Mouse (Mus musculus) myocyte (in vitro differentiated cells): ENCODE measurements at regions not wholly inside any gene's neighbourhood (a gene's known extent, or its start where the extent isn't known, plus 50 kb on each side); places are given as distances from the start of the nearest gene placed in this dataset.

Source experiments
- H3K27me3 ChIP-seq: one replicate; pipeline ENCODE4 v1.6.1; 2011; ENCODE audit not compliant: control insufficient read depth, insufficient read depth, insufficient read length
- H3K36me3 ChIP-seq: one replicate; pipeline ENCODE4 v1.6.1; 2011; ENCODE audit not compliant: control insufficient read depth, insufficient read depth
- H3K4me2 ChIP-seq: one replicate; pipeline ENCODE4 v1.6.1; 2011; ENCODE audit warnings: low read depth, control low read depth
- H3K4me3 ChIP-seq: one replicate; pipeline ENCODE4 v1.5.1; 2011; ENCODE audit warnings: mild to moderate bottlenecking, control low read depth, moderate library complexity
- H3K79me2 ChIP-seq: one replicate; pipeline ENCODE4 v1.6.1; 2011; ENCODE audit not compliant: control insufficient read depth, insufficient read depth
- H3ac ChIP-seq: one replicate; pipeline ENCODE4 v1.6.1; 2011; ENCODE audit not compliant: control insufficient read depth, insufficient read length
- CEBPB ChIP-seq: IDR thresholded peaks from 2 replicates; pipeline ENCODE4 v1.6.1; 2011; ENCODE audit warnings: mild to moderate bottlenecking, moderate library complexity; ENCODE audit not compliant: poor library complexity, insufficient read depth, severe bottlenecking
- E2F4 ChIP-seq: IDR thresholded peaks from one replicate; pipeline ENCODE4 v1.6.1; 2011; ENCODE audit warnings: mild to moderate bottlenecking, control low read depth, moderate library complexity; ENCODE audit not compliant: insufficient read depth
- MAX ChIP-seq: IDR thresholded peaks from one replicate; pipeline ENCODE4 v1.6.1; 2011; ENCODE audit warnings: low read depth, mild to moderate bottlenecking, control low read depth
- MYOD1 ChIP-seq, 3 experiments: IDR thresholded peaks; one replicate each; pipeline ENCODE4 v1.6.1; 2011; ENCODE audit warnings: control low read depth in 2 of 3, low read depth in 2 of 3, mild to moderate bottlenecking in 2 of 3, moderate library complexity in 1 of 3; ENCODE audit not compliant: insufficient read length in 2 of 3, control insufficient read depth in 1 of 3
- MYOG ChIP-seq, 3 experiments: IDR thresholded peaks; one replicate each; pipeline ENCODE4 v1.6.1; 2011; ENCODE audit warnings: control low read depth in 2 of 3, low read depth in 2 of 3, mild to moderate bottlenecking in 2 of 3; ENCODE audit not compliant: insufficient read length in 2 of 3, control insufficient read depth in 1 of 3, insufficient read depth in 1 of 3
- POLR2A ChIP-seq: IDR thresholded peaks from one replicate; pipeline ENCODE4 v1.6.1; 2011; ENCODE audit warnings: low read depth, mild to moderate bottlenecking, control low read depth, moderate library complexity; ENCODE audit not compliant: insufficient read length
- POLR2AphosphoS2 ChIP-seq: IDR thresholded peaks from one replicate; pipeline ENCODE4 v1.6.1; 2011; ENCODE audit warnings: low read depth, control low read depth; ENCODE audit not compliant: insufficient read length
- REST ChIP-seq: IDR thresholded peaks from one replicate; pipeline ENCODE4 v1.6.1; 2011; ENCODE audit warnings: mild to moderate bottlenecking, control low read depth, moderate library complexity; ENCODE audit not compliant: insufficient read depth, insufficient read length
- SRF ChIP-seq: IDR thresholded peaks from one replicate; pipeline ENCODE4 v1.6.1; 2011; ENCODE audit warnings: low read depth; ENCODE audit not compliant: control insufficient read depth, insufficient read length
- TCF12 ChIP-seq: IDR thresholded peaks from one replicate; pipeline ENCODE4 v1.6.1; 2011; ENCODE audit warnings: mild to moderate bottlenecking, control low read depth; ENCODE audit not compliant: poor library complexity, insufficient read depth, severe bottlenecking
- TCF3 ChIP-seq: IDR thresholded peaks from one replicate; pipeline ENCODE4 v1.6.1; 2011; ENCODE audit warnings: low read depth, control low read depth; ENCODE audit not compliant: insufficient read length
- USF1 ChIP-seq: IDR thresholded peaks from one replicate; pipeline ENCODE4 v1.6.1; 2011; ENCODE audit warnings: low read depth, mild to moderate bottlenecking, control low read depth, moderate library complexity

DNA sequence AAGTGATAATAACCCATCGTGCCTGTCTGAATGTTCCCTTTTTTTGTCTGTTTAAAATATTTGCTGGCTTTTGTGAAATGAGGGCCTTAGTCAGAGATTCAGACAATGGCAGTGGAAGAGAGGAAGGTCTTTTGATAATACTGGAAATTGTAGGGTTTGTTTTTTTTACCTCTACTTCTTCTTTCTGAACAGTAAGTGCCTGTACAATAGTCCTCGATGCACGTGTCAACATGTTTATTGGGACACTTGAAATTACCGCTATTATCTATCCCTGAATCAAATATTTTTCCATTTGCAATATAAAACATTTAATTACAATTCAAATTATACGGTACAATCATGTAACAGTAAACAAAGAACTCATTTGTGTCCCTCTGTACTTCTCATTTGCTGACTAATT, 733.5 kb downstream of the Fam19a2 start:
- Histone ChIP-seq H3K4me2 (no peak overlapping the region), H3ac (no peak overlapping the region), H3K79me2 (no peaks in the 10 kb centered on the region), H3K36me3 (no peaks in the 10 kb centered on the region), H3K4me3 (no peak overlapping the region), H3K27me3 (no peaks in the 10 kb centered on the region)
- TF ChIP-seq MYOG (IDR thresholded peaks at IDR 0.05; ENCODE audit: control insufficient read depth in 1 of 3, insufficient read depth in 1 of 3, insufficient read length in 2 of 3, low read depth in 2 of 3): no peak
- no peak for TF ChIP-seq POLR2AphosphoS2
- TF ChIP-seq SRF: no peak
- TF ChIP-seq CEBPB: no peak
- no peak for TF ChIP-seq MYOD1 (IDR thresholded peaks at IDR 0.05; ENCODE audit: control insufficient read depth in 1 of 3, insufficient read length in 2 of 3, low read depth in 2 of 3)
- TF ChIP-seq TCF3: no peak
- no peak for TF ChIP-seq POLR2A
- no peak for TF ChIP-seq MAX
- no peak for TF ChIP-seq USF1
- no peak for TF ChIP-seq TCF12
- no peak for TF ChIP-seq REST
- no peak for TF ChIP-seq E2F4

DNA sequence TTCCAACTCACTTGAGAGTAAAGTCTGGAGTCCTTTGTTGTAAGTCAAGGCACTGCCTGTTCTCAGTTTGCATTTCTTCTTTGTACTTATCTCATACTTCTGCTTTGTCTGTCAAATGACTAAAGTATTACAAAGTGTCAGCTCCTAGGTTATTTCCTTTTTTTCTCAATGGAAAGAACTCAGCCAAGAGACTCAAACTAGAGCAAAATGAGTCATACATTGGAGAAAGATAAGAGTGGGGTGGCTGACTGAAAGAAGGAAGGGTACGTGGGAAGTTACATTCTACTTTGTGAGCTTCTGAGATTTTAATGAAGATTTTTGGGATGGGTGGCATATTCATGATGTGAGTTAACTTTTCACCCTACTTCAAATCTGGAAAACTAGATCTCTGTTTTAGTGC, 735.2 kb downstream of the Fam19a2 start:
- Histone ChIP-seq H3K4me3 (no peak overlapping the region), H3K79me2 (no peaks in the 10 kb centered on the region), H3K36me3 (no peaks in the 10 kb centered on the region), H3K27me3 (no peaks in the 10 kb centered on the region), H3K4me2 (no peak overlapping the region), H3ac (no peak overlapping the region)
- TF ChIP-seq MAX (no peak), E2F4 (no peak), USF1 (no peak), TCF12 (no peak), CEBPB (no peak), POLR2A (no peak)

DNA sequence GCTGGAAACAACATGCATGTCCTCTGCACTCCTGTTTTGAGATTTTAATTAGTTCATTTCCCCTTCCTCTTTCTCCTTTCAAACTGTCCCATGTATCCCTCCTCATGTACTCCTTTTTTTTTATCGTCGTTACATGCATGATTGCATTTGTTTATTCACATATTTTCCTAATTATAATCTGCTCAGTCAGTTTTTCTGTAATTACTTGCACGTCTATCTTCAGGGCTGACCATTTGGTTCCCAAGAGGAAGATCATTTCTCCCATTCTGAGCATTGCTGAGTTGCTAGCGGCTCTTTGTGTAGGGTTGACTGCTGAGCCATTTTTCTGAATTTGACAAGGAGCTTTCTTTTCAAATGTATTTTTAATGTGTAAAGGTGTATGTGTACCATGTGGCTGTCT, 781.2 kb downstream of the Fam19a2 start:
- no peaks in the 10 kb centered on the region for H3K27me3 ChIP-seq
- no peaks in the 10 kb centered on the region for H3K36me3 ChIP-seq
- no peaks in the 10 kb centered on the region for H3K79me2 ChIP-seq
- H3K4me3 ChIP-seq: no peak overlapping the region
- TF ChIP-seq MYOG (IDR thresholded peaks at IDR 0.05; ENCODE audit: control insufficient read depth in 1 of 3, insufficient read depth in 1 of 3, insufficient read length in 2 of 3, low read depth in 2 of 3) (no peak), POLR2AphosphoS2 (no peak), MAX (no peak), E2F4 (no peak), TCF12 (no peak), REST (no peak), CEBPB (no peak), MYOD1 (IDR thresholded peaks at IDR 0.05; ENCODE audit: control insufficient read depth in 1 of 3, insufficient read length in 2 of 3, low read depth in 2 of 3) (no peak), SRF (no peak), POLR2A (no peak), USF1 (no peak), TCF3 (no peak)
- H3ac ChIP-seq: no peak overlapping the region
- H3K4me2 ChIP-seq: no peak overlapping the region

DNA sequence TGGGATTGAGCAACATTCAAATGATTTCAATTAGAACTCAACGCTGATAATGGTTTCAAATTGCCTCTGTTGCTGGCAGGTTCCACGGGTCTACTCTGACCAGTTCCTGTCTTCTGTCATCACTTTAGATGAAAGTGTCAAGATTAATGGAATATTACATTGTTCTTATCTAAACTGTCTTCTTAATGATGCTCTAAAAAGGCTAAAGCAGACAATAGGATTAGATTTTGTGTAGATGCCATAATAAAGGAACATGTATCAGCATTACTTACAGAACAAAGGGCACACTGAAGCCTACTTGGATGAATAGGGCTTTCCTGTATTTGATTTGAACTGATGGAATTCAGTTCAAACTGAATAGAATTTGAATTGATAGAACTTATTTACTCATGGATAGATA, 782.0 kb downstream of the Fam19a2 start:
- no peak for TF ChIP-seq POLR2AphosphoS2
- no peak for TF ChIP-seq TCF12
- TF ChIP-seq POLR2A: no peak
- TF ChIP-seq TCF3: no peak
- TF ChIP-seq MAX: no peak
- TF ChIP-seq REST: no peak
- no peak for TF ChIP-seq MYOD1 (IDR thresholded peaks at IDR 0.05; ENCODE audit: control insufficient read depth in 1 of 3, insufficient read length in 2 of 3, low read depth in 2 of 3)
- no peak for TF ChIP-seq MYOG (IDR thresholded peaks at IDR 0.05; ENCODE audit: control insufficient read depth in 1 of 3, insufficient read depth in 1 of 3, insufficient read length in 2 of 3, low read depth in 2 of 3)
- no peak overlapping the region for H3K4me2 ChIP-seq
- no peak overlapping the region for H3ac ChIP-seq
- H3K79me2 ChIP-seq: no peaks in the 10 kb centered on the region
- no peaks in the 10 kb centered on the region for H3K36me3 ChIP-seq
- no peaks in the 10 kb centered on the region for H3K27me3 ChIP-seq
- no peak overlapping the region for H3K4me3 ChIP-seq

DNA sequence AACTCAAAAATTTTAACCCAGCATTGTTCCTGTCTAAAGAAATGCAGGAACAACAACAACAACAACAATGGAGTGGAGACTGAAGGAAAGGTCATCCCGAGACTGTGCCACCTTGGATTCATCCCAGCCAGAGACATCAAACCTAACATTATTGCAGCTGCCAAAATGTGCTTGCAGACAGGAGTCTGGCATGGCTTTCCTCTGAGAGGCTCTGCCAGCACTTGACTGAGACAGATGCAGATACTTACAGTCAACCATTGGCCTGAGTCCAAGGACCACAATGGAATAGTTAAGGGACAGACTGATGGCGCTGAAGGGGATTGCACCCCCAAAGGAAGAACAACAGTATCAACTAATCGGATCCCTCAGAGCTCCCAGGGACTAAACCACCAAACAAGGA, 819.0 kb downstream of the Fam19a2 start:
- TF ChIP-seq TCF12 (no peak), MYOD1 (IDR thresholded peaks at IDR 0.05; ENCODE audit: control insufficient read depth in 1 of 3, insufficient read length in 2 of 3, low read depth in 2 of 3) (no peak), POLR2AphosphoS2 (no peak), SRF (no peak), MYOG (IDR thresholded peaks at IDR 0.05; ENCODE audit: control insufficient read depth in 1 of 3, insufficient read depth in 1 of 3, insufficient read length in 2 of 3, low read depth in 2 of 3) (no peak), TCF3 (no peak), MAX (no peak), USF1 (no peak), CEBPB (no peak), POLR2A (no peak), E2F4 (no peak), REST (no peak)

More for the DNA sequence above, 819.0 kb downstream of the Fam19a2 start:
- Histone ChIP-seq H3K36me3 (no peaks in the 10 kb centered on the region), H3K27me3 (no peaks in the 10 kb centered on the region), H3ac (no peak overlapping the region), H3K79me2 (no peaks in the 10 kb centered on the region), H3K4me2 (no peak overlapping the region), H3K4me3 (no peak overlapping the region)
